Mouse (Mus musculus): Measurements from ENCODE around the gene Slc39a8.
A peak's percentile ranks its signal among the peaks of the same experiment; 100 is the strongest.

The Slc39a8 gene

GRCm38 (mm10) chr3:135851607-135852006 is 26.5 kb downstream of the Slc39a8 start:
- no peak for DNase-seq

DNA sequence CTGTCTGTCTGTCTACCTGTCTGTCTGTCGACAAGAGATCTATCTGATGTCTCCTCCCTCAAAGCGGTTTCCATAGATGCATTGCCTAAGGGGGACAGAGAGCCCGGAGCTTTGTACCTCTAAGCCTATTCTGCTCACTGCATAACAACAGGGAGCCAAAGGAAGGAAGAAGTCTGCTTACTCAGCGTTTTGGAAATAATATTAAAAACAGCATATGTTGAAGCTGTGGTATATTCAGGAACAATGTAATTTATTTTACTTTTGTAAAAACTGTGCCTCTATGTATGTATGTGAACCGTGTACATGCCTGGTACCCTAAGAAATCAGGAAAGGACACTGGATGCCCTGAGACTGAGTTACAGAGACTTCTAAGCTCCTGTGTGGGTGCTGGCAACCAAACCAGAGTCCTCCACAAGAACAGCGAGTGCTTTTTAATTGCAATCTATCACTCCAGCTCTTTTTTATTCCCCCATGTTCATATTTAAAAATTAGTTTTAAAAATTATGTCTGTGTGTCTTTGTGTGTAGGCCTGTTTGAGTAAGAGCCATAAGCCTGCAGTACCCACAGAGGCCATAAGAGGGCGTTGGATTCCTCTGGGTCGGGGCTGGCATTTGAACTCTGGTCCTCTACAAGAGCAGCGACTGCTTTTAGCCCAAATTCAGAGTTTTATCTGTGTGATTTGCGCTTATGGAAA is 28.7 kb downstream of the Slc39a8 start:
- no peak for DNase-seq

GRCm38 (mm10) chr3:135854298-135854984 is 29.4 kb downstream of the Slc39a8 start:
- no peak for DNase-seq

DNA sequence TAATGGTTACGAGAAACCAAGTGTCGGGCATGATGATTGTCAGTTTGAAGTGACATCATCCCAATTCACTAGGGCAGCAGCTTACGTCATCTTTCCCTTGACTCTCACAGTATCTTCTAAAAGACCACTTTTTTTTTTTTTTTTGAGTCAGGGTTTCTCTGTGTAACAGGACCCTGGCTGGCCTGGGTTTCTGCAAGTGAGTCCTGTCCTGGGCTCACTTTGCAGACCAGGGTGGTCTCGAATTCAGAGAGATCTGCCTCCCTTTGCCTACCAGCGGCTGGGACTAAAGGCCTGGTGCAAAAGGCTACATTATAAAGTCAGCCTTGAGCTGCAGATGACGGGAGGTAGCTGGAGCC is 29.9 kb downstream of the Slc39a8 start:
- DNase-seq, result no peak

GRCm38 (mm10) chr3:135856303-135856702 is 31.2 kb downstream of the Slc39a8 start:
- DNase-seq, result no peak

DNA sequence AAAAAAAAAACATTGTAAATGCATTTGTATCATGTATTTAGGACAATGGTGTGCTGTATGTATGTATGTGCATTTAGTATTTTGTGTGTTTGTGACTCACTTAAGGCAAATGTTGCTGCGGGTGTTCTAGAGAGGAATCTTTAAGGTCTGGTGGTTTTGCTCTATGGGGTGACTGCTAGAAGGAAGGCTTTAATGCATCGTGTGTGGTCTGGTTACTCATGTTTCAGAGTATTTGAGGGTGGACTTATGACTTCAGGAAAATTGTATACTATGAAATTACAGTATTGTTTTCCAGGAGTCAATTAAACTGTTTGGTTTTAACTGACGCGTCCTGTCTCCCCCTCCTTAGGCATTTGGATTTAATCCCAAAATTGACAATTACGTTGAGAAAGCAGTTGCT is 32.1 kb downstream of the Slc39a8 start:
- no peak for DNase-seq

DNA sequence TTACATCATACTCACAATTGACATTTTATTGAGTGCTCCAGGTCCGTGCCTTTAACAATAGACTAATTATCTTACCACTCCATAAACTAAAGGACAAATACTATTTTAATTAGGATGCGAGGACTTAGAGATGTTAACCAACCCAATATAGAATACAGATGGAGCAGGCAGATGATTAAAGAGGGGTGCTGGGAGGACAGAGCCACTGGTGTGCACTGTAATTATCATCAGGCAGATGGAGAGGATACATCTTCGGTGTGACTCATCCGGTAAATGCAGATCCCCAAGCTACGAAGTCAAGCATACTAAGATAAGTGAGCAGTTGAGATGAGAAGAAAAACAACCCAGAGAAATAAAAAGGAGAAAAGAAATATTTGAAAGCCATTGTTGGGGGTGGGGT is 34.4 kb downstream of the Slc39a8 start:
- DNase-seq, result no peak

DNA sequence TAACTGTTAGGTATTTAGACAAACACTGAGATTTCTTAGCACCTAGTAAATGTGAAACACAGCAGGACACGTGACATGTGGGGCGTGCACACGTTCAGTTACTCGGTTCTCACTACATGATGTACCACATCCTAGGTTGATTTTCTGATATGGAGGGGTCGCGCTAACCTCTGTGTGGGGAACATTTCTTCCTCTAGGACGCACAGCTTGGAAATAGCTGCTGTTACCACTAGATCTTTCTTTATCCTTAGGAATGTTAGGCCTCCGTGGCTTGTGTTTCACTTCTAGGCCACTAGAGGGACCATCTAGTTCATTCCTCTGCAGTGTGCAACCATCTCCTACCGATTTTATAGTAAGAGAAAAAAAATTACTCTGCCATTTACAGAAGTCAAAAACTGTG is 37.7 kb downstream of the Slc39a8 start:
- DNase-seq, result peak; percentile 55 to 64

GRCm38 (mm10) chr3:135869041-135869440 is 44.0 kb downstream of the Slc39a8 start:
- peak; percentile 32 to 57 for DNase-seq

- DNase-seq, result no peak
Measured at GRCm38 (mm10) chr3:135872325-135872724, 47.2 kb downstream of the Slc39a8 start.

GRCm38 (mm10) chr3:135873596-135873995 is 48.5 kb downstream of the Slc39a8 start:
- DNase-seq, result no peak

- no peak for DNase-seq
Measured at GRCm38 (mm10) chr3:135878048-135878447, 53.0 kb downstream of the Slc39a8 start.

- no peak for DNase-seq
Measured at GRCm38 (mm10) chr3:135885927-135886658, 61.0 kb downstream of the Slc39a8 start.

DNA sequence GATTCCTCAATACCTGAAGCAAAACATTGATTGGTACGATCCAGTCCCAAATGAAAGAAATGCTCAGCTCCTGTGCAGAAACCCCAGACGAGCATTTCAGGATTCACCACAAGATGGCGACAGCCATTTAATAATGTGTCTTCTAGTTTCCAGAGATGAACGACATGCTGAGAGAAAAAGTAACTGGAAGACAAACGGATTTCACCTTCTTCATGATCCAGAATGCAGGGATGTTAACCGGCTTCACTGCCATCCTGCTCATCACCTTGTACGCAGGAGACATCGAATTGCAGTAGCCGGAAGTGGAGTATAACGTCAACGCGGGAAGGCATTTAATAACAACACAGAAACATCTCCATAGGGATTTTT is 61.6 kb downstream of the Slc39a8 start:
- peak; percentile 90 to 94 for DNase-seq

DNA sequence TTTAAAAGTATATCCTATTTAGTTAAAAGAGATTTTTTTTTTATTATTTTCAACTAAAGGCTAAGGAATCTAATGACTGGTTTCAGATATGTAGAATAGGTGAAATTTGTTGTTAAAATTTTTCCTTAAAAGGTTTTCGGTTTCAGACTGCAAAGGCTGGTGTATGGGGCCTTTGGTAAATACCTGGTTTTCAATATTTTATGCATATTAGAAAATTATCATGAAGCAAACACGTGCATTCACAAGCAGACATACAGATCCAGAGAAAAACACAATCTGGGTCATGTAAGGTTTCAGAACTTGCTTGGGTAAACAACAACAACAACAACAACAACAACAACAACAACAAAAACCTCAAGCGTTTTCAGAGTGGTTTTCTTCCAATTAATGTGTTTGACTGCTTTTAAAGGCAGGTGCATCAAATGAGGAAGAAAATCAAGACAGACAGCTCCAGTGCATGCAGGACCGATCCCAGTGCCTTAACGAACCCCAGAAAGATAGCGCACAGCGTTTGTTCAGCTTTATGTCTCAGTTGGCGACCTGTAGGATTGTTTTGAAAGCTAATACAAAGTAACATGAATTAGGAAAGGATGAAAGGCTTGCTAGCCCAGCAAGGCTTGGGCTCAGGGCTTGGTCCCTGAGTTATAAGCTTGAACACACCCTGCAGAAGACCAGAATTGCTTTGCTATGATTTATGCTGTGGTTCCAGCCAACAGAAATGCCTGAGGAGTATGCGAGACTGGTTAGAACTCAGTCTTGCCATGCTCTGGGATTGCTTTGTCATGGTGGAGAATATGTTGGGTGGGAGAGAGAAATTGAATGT is 62.2 kb downstream of the Slc39a8 start:
- no peak for DNase-seq

GRCm38 (mm10) chr3:135887856-135888155 is 62.7 kb downstream of the Slc39a8 start:
- no peak for DNase-seq

DNA sequence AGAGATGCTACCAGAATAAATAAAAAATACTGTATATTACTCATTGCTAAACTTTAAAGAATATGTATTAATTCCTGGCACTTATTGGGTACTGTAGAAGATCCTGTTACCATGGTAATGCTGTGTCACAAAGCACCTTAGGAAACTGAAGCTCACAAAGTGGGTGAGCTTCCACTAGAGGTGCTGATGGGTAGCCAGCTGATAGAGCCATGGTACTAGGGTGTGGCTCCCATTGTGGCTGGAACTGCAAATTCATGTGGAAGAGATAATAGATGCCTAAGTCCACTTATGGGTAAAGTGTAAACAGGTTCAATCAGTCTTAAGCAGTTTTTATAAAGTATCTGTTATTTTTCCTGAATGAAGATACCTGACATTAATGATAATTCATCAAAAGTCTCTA is 64.3 kb downstream of the Slc39a8 start:
- DNase-seq, result no peak

DNA sequence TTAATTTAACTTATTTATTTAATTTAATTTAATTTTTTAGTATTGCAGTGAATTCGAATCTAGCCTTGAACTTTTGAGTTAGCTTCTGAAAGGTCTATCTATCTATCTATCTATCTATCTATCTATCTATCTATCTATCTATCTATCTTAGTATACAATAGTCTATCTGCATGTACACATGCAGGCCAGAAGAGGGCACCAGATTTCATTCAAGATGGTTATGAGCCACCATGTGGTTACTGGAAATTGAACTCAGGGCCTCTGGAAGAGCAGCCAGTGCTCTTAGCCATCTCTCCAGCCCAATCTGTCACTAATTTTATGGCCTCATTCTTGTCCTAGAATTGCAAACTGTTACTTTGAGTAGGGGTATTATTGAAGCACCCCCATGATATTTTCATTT is 78.3 kb downstream of the Slc39a8 start:
- DNase-seq, result peak in 1 of 2 experiments; percentile 12

DNA sequence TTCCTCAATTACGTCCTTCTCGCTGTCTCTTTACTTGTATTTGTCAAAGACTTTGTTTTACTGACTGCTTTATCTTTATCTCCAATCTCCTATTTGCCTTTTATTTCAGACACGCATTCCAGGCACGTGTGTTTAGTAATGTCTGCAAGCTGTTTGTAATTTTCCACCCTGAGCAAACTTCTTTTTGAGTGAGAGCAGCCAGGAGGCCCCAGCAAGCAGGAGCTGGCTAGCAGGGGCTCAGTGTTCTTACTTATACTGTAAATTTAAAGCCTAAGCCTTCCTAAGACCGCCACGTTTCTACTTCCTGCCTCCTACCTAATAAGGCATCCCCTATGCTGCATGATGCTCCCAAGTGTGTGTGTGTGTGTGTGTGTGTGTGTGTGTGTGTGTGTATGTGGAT is 79.8 kb downstream of the Slc39a8 start:
- no peak for DNase-seq

DNA sequence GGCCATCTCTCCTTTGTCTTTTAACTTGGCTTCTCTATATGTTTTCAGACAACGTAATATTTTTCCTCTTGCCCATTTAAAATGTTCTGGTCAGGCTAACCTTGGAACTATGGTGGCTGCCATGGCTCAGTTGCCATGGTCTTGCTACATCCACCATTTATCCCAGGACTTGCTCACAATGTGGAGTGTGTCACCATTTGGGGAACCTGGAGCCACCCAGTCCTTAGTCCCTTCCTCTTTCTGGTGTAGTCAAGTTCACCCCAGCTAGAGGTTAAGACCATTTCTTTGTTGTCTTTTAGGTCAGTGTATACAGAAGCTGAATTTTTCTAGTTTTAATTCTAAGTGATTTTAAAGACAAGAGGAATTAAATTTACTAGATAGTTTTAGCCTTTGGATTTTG is 80.7 kb downstream of the Slc39a8 start:
- no peak for DNase-seq

GRCm38 (mm10) chr3:135907028-135907427 is 81.9 kb downstream of the Slc39a8 start:
- DNase-seq, result no peak

DNA sequence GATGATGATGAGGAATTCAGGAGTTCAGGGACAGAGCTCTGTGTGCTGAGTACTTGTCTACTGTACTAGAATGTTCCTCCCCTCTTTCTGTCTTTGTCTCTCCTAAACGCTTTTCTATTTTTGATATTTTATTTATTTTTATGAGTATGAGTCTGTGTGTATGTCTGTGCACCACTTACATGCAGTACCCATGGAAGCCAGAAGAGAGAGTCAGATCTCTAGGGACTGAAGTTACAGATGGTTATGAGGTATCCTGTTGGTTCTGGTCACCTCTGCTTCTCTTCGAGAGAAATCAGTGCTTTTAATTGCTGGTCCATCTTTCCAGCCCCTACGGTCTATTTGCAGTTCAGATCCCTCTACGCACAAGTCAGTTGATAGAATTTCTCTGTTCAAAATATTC is 90.9 kb downstream of the Slc39a8 start:
- no peak for DNase-seq

DNA sequence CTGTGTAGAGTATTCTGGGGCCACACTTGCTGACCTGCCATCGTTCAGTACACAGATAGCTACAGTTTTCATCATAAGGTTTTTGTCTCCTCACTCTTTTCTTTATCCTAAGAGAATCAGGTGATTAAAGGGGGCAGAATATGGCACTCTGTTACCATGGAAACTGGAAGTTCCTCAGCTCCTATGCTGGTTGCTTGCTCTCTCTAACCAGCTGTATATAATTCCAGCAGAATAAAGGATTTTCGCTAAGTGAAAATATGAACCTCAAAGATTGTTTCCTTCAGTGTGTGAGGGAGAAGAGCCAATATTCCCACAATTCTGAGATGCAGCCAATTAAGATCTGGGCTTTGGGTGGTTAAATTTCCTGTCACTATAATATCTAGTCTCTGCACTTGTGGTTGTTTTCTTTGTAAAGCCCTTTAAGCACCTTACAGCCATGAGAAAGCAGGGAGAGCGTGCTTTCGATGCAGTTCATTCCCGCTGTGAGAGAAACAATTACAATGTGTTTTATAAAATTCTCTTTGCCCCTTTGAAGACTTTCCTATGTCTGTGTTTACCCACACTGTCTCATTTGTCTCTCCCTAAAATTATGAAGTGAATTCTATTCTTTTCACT is 93.6 kb downstream of the Slc39a8 start:
- no peak for DNase-seq
